Mouse (Mus musculus) limb, embryonic 14.5 days (tissue): ENCODE measurements at regions not wholly inside any gene's neighbourhood (a gene's known extent, or its start where the extent isn't known, plus 50 kb on each side); places are given as distances from the start of the nearest gene placed in this dataset.

Source experiments
- ATAC-seq: fragments of 200-750 bp; cut with Nextera tagmentation; 2 replicates; pipeline ENCODE4 v1.8.0; 2017; ENCODE audit warnings: low read depth, moderate number of reproducible peaks, moderate TSS enrichment; ENCODE audit not compliant: low FRiP score
- DNase-seq: peaks from one replicate; pipeline ENCODE4 v3.0.0-alpha.2; 2015; ENCODE audit warnings: low spot score
- H3K27ac ChIP-seq: fragments of 300-500 bp; sonication (generic); replicated peaks from 2 replicates; pipeline ENCODE4 v1.5.1; 2014; ENCODE audit warnings: low read depth, mild to moderate bottlenecking, low read length, moderate library complexity, mixed read lengths
- H3K27me3 ChIP-seq: fragments of 300-500 bp; sonication (generic); 2 replicates; pipeline ENCODE4 v1.6.1; 2014; ENCODE audit warnings: low read length, mixed read lengths; ENCODE audit not compliant: control insufficient read depth, insufficient read depth
- H3K36me3 ChIP-seq: fragments of 300-500 bp; sonication (generic); 2 replicates; pipeline ENCODE4 v1.6.1; 2014; ENCODE audit warnings: mild to moderate bottlenecking, low read length, moderate library complexity, mixed read lengths; ENCODE audit not compliant: control insufficient read depth, insufficient read depth
- H3K4me1 ChIP-seq: fragments of 300-500 bp; sonication (generic); 2 replicates; pipeline ENCODE4 v1.6.1; 2014; ENCODE audit warnings: antibody characterized with exemption, low read length, mixed read lengths; ENCODE audit not compliant: control insufficient read depth, insufficient read depth
- H3K4me2 ChIP-seq: fragments of 300-500 bp; sonication (generic); replicated peaks from 2 replicates; pipeline ENCODE4 v1.6.1; 2014; ENCODE audit warnings: low read depth, mild to moderate bottlenecking, low read length, moderate library complexity; ENCODE audit not compliant: severe bottlenecking
- H3K4me3 ChIP-seq: fragments of 300-500 bp; sonication (generic); replicated peaks from 2 replicates; pipeline ENCODE4 v1.5.1; 2014; ENCODE audit warnings: low read length
- H3K9ac ChIP-seq: fragments of 300-500 bp; sonication (generic); 2 replicates; pipeline ENCODE4 v1.6.1; 2014; ENCODE audit warnings: mild to moderate bottlenecking, low read depth, low read length, moderate library complexity; ENCODE audit not compliant: severe bottlenecking
- H3K9me3 ChIP-seq: fragments of 300-500 bp; sonication (generic); 2 replicates; pipeline ENCODE4 v1.6.1; 2016; ENCODE audit warnings: low read length; ENCODE audit not compliant: control insufficient read depth
- POLR2A ChIP-seq: fragments of 200-500 bp; IDR thresholded peaks from 2 replicates; pipeline ENCODE4 v1.8.0; 2012; ENCODE audit warnings: inconsistent platforms, mild to moderate bottlenecking, moderate library complexity, borderline replicate concordance; ENCODE audit not compliant: insufficient read depth, insufficient read length; ENCODE audit errors: extremely low read depth
- WGBS: fragments of 180-500 bp; shearing (Covaris S2); extraction: QIAGEN DNeasy Blood & Tissue Kit; methylation state at CpG from one replicate; pipeline ENCODE4 v1.1.7; 2014; 5-methylcytosine and 5-hydroxymethylcytosine counted together

- Histone ChIP-seq H3K27me3 (peaks cover 65% of the 10 kb centered on the region), H3K4me2 (no peak overlapping the region), H3K9ac (no peak overlapping the region), H3K4me3 (0 out of 2 replicates have a peak overlapping the region, but pooled peaks have one; percentile 7), H3K36me3 (no peaks in the 10 kb centered on the region), H3K4me1 (no peaks in the 10 kb centered on the region), H3K27ac (no peak overlapping the region), H3K9me3 (no peaks in the 10 kb centered on the region)
- DNase-seq (no peak), ATAC-seq (no peak)
- under 1% methylated on average over 27 of the region's 27 CpGs for WGBS
- no peak for TF ChIP-seq POLR2A
These were observed 234.1 kb downstream of the Mef2c start for GRCm38 (mm10) chr13:83737826-83738527.

- Histone ChIP-seq H3K9ac (no peak overlapping the region), H3K27me3 (peaks cover 59% of the 10 kb centered on the region), H3K27ac (no peak overlapping the region), H3K36me3 (no peaks in the 10 kb centered on the region), H3K4me3 (0 out of 2 replicates have a peak overlapping the region, but pooled peaks have one; percentile 0), H3K4me2 (no peak overlapping the region), H3K9me3 (no peaks in the 10 kb centered on the region), H3K4me1 (no peaks in the 10 kb centered on the region)
- no peak for ATAC-seq
- DNase-seq, result no peak
- no peak for TF ChIP-seq POLR2A
- WGBS, result 4% methylated on average over 12 of the region's 12 CpGs
These were observed 234.7 kb downstream of the Mef2c start for GRCm38 (mm10) chr13:83738528-83738981.

- Histone ChIP-seq H3K4me1 (no peaks in the 10 kb centered on the region), H3K4me3 (no peak overlapping the region), H3K4me2 (no peak overlapping the region), H3K9me3 (no peaks in the 10 kb centered on the region), H3K27ac (no peak overlapping the region), H3K36me3 (no peaks in the 10 kb centered on the region), H3K9ac (no peak overlapping the region), H3K27me3 (peaks cover 53% of the 10 kb centered on the region)
- 17% methylated on average over 3 of the region's 3 CpGs for WGBS
- ATAC-seq (no peak), DNase-seq (no peak)
- TF ChIP-seq POLR2A, result no peak
These were observed 235.3 kb downstream of the Mef2c start for GRCm38 (mm10) chr13:83739131-83739530.

DNA sequence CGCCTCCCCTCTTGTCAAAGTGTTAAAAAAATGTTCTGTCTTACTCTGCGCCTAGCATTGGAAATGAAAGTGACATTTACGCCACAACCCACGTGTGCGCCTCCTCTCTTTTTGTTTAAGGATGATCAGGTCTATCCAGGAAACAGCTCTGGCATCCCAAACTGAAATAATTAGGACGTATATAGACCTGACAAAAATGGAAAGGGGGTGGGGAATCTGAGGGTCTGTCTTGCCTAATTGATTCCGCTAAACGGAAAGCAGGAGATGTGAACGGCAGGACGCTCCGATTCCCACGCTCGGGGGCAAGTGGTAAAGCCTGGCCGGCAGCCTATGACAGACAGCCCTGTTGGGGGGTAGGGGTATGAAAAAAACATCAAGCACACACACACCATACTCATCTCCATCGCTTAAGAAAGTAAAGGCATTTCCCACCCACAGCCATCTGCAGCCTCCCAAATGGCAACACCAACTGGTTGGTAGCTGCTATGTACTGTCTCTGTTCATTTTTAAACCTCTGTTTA, 235.8 kb downstream of the Mef2c start:
- Histone ChIP-seq H3K27me3 (peaks cover 51% of the 10 kb centered on the region), H3K9ac (no peak overlapping the region), H3K27ac (no peak overlapping the region), H3K4me3 (no peak overlapping the region), H3K4me1 (no peaks in the 10 kb centered on the region), H3K9me3 (no peaks in the 10 kb centered on the region), H3K4me2 (no peak overlapping the region), H3K36me3 (no peaks in the 10 kb centered on the region)
- no peak for TF ChIP-seq POLR2A
- 2% methylated on average over 15 of the region's 15 CpGs for WGBS
- ATAC-seq (no peak), DNase-seq (no peak)

- H3K4me2 ChIP-seq, result no peak overlapping the region
- ATAC-seq (no peak), DNase-seq (no peak)
- no peak overlapping the region for H3K27ac ChIP-seq
- no peaks in the 10 kb centered on the region for H3K9me3 ChIP-seq
- H3K27me3 ChIP-seq, result peaks cover 49% of the 10 kb centered on the region
- TF ChIP-seq POLR2A, result no peak
- WGBS, result 46% methylated on average over 2 of the region's 2 CpGs
- no peak overlapping the region for H3K4me3 ChIP-seq
- H3K4me1 ChIP-seq, result no peaks in the 10 kb centered on the region
- H3K9ac ChIP-seq, result no peak overlapping the region
- no peaks in the 10 kb centered on the region for H3K36me3 ChIP-seq
These were observed 236.3 kb downstream of the Mef2c start for GRCm38 (mm10) chr13:83740101-83740500.

DNA sequence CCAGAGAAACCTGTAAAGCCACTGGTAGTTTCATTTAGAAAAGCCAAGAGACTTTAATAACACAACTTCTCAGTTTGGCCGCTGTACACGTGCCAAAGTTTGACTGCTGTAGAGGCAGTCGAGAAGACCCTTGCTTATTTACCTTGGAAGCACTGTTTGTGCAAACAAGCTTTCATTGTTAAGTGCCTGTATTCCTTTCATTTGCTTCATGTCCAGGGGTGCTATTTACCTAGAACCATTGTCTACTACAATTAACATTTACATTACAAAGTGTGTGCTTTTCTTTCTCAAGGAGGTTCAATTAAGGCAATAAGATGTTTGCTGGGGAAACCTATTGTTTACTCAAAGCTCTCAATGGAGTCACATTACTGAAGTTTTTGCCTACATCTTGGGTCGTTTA, 236.9 kb downstream of the Mef2c start:
- Histone ChIP-seq H3K9ac (no peak overlapping the region), H3K27ac (no peak overlapping the region), H3K4me2 (no peak overlapping the region), H3K4me1 (no peaks in the 10 kb centered on the region), H3K9me3 (no peaks in the 10 kb centered on the region), H3K36me3 (no peaks in the 10 kb centered on the region), H3K4me3 (no peak overlapping the region), H3K27me3 (peaks cover 43% of the 10 kb centered on the region)
- WGBS, result 29% methylated on average over 4 of the region's 4 CpGs
- no peak for TF ChIP-seq POLR2A
- no peak for ATAC-seq
- DNase-seq, result no peak
